Mouse (Mus musculus) cerebellum, adult 11-12 months (tissue): ENCODE data around the gene Ppfibp1.

ENCODE experiments used
- DNase-seq: peaks from one replicate; pipeline ENCODE4 v3.0.0; 2022

Gene Ppfibp1

DNA sequence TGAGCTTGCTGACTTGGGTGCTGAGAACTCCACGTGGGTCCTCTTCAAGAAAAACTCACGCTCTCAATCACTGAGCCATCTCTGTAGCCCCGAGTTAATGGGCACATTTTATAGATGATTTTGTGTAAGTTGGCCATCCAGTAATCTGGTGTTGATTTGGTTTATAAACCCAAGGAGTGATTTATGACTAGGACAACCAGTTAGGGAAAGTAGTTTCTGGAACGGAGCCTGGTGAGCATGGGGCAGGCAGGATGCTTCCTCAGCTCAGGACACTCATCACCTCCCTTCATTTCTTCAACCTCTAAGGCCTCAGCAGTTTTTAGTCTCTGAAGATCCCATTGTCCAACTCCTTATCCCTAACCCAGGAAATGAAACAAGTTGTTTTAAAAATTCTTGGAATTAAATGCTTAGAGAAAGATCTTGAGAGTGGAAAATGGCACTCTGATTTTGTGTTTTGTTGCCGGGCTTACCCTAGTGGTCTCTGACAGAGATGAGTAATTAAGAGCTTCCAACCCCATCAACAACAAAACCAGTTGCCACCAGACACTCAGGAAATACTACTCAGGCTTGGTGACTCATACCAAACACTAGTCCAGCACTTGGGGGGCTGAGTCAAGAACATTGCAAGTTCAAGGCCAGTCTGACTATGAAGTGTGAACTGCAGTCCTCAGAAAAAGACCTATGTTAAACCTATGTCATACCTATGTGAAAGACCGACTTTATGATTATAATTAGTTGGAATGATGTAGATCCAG lies 75.3 kb downstream of the Ppfibp1 start:
- no peak for DNase-seq

GRCm38 (mm10) chr6:146965139-146965772 lies 77.0 kb downstream of the Ppfibp1 start:
- DNase-seq: no peak

- DNase-seq: no peak
Measured at GRCm38 (mm10) chr6:146966446-146967019, 78.2 kb downstream of the Ppfibp1 start.

GRCm38 (mm10) chr6:146967836-146968235 lies 79.5 kb downstream of the Ppfibp1 start:
- DNase-seq: no peak

DNA sequence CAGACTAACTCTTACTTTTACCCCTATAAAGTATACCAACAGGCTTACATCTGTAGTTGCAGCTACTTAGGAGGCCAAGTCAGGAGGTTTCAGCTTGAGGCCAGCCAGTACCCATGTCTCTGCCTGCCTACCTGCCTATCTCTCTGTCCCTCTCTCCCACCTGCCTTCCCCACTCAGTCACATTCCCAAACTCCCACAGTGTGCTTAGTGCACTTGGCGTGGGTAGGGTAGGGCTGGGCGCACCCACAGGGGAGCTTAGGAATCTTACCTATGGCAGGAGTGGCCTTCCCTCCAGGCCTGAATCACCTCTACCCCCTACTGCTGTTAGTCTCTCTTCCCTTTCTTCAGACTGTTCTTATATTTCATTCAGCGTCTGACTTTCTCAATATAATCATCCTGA lies 82.5 kb downstream of the Ppfibp1 start:
- no peak for DNase-seq

- DNase-seq: no peak
Measured at GRCm38 (mm10) chr6:146971366-146971765, 83.1 kb downstream of the Ppfibp1 start.

- no peak for DNase-seq
Measured at GRCm38 (mm10) chr6:146972009-146972408, 83.7 kb downstream of the Ppfibp1 start.

- DNase-seq: no peak
Measured at GRCm38 (mm10) chr6:146972740-146973139, 84.5 kb downstream of the Ppfibp1 start.

GRCm38 (mm10) chr6:146973406-146973805 lies 85.1 kb downstream of the Ppfibp1 start:
- DNase-seq: no peak

DNA sequence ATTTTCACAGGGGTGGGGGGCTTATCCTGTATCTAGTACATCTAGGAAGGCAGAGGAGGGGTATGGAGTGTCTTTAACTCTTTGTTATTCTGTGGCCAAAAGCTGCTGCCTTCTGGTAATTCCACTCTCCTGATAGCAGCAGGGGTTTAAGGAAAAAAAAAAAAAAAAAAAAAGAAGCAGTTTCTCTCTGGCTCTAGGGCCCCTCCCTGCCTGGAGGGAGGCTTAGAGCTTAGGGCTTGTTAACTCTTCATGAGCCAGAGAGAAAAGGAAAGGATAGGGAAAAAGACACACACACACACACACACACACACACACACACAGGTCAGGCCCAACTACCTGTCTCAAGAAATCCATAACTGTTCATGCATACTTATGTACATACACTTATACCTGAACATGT lies 85.5 kb downstream of the Ppfibp1 start:
- no peak for DNase-seq

DNA sequence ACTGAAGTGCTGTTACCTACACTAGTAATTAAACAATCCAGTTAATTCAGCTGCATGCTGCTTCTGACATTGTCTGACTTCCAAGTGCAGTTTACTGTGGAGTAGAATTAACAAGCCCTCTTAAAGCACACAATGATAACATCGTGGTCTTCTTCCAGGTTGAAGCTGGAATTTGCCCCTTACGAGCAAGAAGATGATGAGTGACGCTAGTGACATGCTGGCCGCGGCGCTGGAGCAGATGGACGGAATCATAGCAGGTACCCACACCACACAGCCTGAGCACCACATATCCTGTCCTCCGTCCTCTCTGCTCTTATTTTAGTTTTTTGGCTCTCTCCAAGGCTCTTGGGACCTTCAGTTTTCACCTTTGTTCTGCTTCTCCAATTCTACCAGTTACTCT lies 88.2 kb downstream of the Ppfibp1 start:
- DNase-seq: no peak

GRCm38 (mm10) chr6:146978691-146979114 lies 90.4 kb downstream of the Ppfibp1 start:
- no peak for DNase-seq

- no peak for DNase-seq
Measured at GRCm38 (mm10) chr6:146979115-146979744, 90.9 kb downstream of the Ppfibp1 start.

GRCm38 (mm10) chr6:146979953-146980352 lies 91.7 kb downstream of the Ppfibp1 start:
- no peak for DNase-seq

- no peak for DNase-seq
Measured at GRCm38 (mm10) chr6:146981249-146981835, 93.1 kb downstream of the Ppfibp1 start.

DNA sequence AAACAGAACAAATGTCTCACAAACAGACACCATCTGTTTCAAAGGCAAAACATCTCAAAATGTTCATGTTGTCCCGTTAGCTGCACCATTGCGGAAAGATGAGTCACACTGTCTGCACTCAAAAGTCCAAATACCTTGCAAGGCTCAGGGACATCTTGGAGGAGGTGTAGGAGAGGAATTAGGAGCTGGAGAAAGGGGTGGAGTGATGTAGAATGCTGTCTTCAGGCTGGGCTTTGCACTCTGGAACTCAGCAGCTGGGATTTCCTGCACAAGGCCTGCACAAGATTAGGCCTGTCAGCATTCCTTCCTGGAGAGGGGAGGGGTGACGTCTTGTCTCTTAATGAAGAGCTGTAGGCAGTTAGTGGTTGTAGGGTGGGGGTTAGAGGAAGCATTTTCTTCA lies 96.3 kb downstream of the Ppfibp1 start:
- DNase-seq: no peak

DNA sequence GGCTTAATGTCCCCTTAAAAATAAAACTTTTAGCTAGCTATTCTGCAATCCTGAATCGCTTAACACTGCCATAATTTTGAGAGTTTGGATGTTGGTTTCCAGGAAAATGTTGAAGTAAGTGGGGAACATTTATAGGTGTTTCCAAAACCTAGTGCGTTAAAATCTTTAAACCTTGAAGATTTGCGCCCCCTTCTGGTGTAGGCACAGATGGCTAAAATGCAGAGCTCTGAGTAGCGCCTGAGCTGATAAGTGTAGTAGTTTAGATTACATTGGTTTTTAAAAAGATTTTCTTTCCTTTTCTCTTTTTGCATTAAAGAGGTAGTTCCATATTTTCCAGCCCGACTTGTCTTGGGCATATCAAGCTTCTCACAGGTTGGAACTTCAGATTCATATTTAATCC lies 105.9 kb downstream of the Ppfibp1 start:
- DNase-seq: no peak

GRCm38 (mm10) chr6:146995391-146995790 lies 107.1 kb downstream of the Ppfibp1 start:
- no peak for DNase-seq

DNA sequence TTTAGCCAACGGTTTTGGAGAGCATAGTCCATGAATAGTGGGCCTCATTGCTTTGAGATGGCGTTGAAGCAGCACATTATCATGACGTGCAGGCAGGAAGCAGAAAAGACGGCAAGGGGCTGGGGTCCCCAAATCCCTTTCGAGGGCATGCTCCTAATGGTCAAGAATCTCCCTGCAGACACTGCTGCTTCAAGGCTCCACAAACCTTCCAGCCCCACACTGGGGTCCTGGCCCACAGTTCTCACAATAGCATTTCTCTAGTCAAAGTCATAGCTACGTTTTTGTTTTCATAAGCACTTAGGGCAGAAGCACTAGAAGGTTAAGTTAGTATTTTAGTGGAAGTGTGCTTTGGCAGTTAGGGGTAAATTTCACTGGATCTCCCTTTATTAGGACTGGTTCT lies 107.6 kb downstream of the Ppfibp1 start:
- DNase-seq: no peak

GRCm38 (mm10) chr6:146997006-146997405 lies 108.7 kb downstream of the Ppfibp1 start:
- DNase-seq: no peak

DNA sequence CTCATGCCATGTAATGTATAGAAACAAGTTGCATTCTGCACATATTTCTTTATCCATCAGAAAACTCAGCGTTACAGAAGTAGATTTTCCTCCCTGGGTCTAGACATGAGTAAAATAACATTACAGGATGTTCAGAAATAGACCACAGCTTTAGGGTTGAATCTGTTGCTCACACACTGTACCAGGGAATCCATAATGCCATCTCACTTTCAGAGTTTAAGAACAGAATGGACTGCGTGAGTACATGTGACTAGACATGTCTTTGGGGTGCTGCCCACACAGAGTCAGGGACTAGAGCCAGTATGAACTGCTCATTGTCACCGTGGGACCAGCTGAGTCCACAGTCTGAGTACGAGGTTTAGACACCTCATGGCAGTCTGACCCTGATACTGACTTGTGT lies 110.4 kb downstream of the Ppfibp1 start:
- no peak for DNase-seq

DNA sequence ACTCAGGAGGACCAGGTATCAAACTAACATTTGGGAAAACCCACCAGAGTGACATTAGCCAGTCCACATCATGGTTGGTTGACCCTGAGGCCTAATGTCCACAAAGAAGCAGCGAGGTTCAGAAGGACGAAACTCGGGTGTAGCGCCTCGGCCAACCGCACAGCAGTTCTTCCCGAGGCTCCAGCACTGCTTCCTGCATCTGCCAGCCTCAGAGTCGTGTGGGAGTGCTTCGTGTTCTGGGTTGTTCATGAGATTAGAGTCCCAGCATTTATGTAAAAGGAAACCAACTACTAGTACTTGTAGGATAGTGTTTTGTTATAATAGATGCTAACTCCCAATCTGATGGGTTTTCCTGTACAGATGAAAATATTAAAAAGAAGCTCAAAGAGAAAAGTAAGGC lies 111.0 kb downstream of the Ppfibp1 start:
- no peak for DNase-seq

DNA sequence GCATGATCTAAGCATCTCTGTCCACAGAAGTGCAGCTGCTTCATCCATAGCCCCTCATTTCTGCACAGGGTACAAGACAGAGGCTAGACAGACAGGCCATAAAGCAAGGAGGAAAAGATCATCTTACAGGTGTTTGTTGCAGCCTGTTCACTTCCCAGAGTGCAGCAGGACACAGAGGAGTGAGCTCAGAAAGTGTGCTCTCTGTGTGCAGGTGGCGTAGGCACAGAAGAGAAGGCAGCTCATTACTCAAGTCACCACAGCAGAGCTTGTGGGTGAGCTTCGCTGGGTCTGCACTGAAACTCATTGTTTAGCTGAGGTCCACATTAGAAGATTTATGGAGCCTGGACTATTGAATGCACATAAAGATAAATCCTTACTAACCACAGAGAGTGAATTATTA lies 111.5 kb downstream of the Ppfibp1 start:
- DNase-seq: no peak
